Mouse (Mus musculus): Measurements from ENCODE around the gene Lin7b. TPM values are rescaled to one million over a fixed set of nuclear protein-coding genes. Genes with fewer than 3 reads are reported as not detected.

Lin7b gene
- 0.94 TPM for polyA plus RNA-seq (2012; fragmentation: generic; extraction: Trizol)
- long read RNA-seq, experiment 1, result 0 reads
- long read RNA-seq, experiment 2, result 0 reads

DNA sequence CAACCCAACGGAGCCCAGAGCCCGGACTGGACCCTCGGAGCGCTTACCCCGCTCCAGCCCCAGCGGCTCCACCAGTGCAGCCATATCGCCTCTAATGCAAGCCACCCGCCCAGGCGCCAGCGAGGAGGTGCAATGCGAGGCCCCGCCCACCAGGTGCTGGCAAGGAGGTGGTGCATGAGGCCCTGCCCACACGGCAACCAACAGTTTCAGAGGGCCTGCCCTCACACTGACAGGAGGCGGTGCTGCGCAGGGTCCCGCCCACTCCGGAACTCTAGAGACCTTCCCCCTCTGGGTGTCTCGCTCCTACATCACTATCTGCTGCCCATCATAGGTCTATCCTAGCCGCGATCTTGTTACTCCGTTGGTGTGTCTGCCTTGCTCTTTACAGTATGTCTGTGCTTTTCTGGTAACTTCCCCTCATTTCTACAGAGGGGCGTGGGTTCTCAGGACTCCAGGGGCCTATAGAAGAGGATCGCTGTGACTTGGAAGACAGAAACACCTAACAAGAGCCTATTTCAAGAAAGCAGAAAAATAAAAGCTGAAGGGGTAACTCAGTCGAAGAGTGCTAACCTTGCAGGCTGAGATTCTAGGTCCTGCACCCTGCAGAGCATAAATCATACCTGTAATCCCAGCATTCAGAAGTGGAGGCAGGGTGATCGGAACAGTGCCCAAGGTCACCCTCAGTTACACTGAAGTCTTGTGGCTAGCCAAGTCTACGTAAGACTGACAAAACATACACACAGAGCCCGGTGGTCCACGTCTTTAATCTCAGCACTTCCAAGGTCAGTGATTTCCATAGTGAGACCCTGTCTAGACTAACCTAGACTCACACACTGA lies at the start of gene Lin7b:
Lin7b (minus strand) TSS at position 109 of the 837 bp plus-strand sequence.
- Histone ChIP-seq H3K79me3 (ENCODE audit: low read depth) (no peaks in the 10 kb centered on the region), H3K27me3 (ENCODE audit: control insufficient read depth, insufficient read depth, insufficient read length) (no peaks in the 10 kb centered on the region), H3K36me3 (ENCODE audit: control insufficient read depth, insufficient read depth) (peaks cover 25% of the 10 kb centered on the region), H3ac (ENCODE audit: control insufficient read depth, insufficient read length, low read depth) (no peak within 1 kb of the TSS), H3K79me2 (ENCODE audit: control insufficient read depth, insufficient read depth) (no peaks in the 10 kb centered on the region), H3K4me3 (ENCODE audit: insufficient read depth, poor library complexity, severe bottlenecking) (no peak within 1 kb of the TSS)
- TF ChIP-seq MYOD1 (IDR thresholded peaks at IDR 0.05; ENCODE audit: control insufficient read depth, insufficient read length, low read depth), result no peak
- no peak for TF ChIP-seq CEBPB (IDR thresholded peaks at IDR 0.05; ENCODE audit: low read depth)
- TF ChIP-seq CTCF (IDR thresholded peaks at IDR 0.05; ENCODE audit: control insufficient read depth, insufficient read depth, insufficient read length), result no peak
- no peak for TF ChIP-seq USF1 (IDR thresholded peaks at IDR 0.05; ENCODE audit: low read depth)
- no peak for TF ChIP-seq MYOG (IDR thresholded peaks at IDR 0.05; ENCODE audit: control insufficient read depth, extremely low read depth, insufficient read length)
- TF ChIP-seq FOSL1 (IDR thresholded peaks at IDR 0.05; ENCODE audit: insufficient read depth, low read length, poor library complexity, severe bottlenecking), result no peak
- TF ChIP-seq MAX (IDR thresholded peaks at IDR 0.05), result no peak

GRCm38 (mm10) chr7:45417962-45418492 lies 47.6 kb upstream of the Lin7b start:
- no peak overlapping the region for H3ac ChIP-seq (ENCODE audit: control insufficient read depth, insufficient read length, low read depth)
- H3K79me2 ChIP-seq (ENCODE audit: control insufficient read depth, insufficient read depth), result no peaks in the 10 kb centered on the region
- TF ChIP-seq FOSL1 (IDR thresholded peaks at IDR 0.05; ENCODE audit: insufficient read depth, low read length, poor library complexity, severe bottlenecking), result no peak
- TF ChIP-seq USF1 (IDR thresholded peaks at IDR 0.05; ENCODE audit: low read depth), result no peak
- TF ChIP-seq MYOG (IDR thresholded peaks at IDR 0.05; ENCODE audit: control insufficient read depth, extremely low read depth, insufficient read length), result no peak
- no peak for TF ChIP-seq CEBPB (IDR thresholded peaks at IDR 0.05; ENCODE audit: low read depth)
- H3K4me3 ChIP-seq (ENCODE audit: insufficient read depth, poor library complexity, severe bottlenecking), result no peak overlapping the region
- H3K27me3 ChIP-seq (ENCODE audit: control insufficient read depth, insufficient read depth, insufficient read length), result peaks cover 12% of the 10 kb centered on the region
- peaks cover 10% of the 10 kb centered on the region for H3K36me3 ChIP-seq (ENCODE audit: control insufficient read depth, insufficient read depth)
- H3K79me3 ChIP-seq (ENCODE audit: low read depth), result no peaks in the 10 kb centered on the region

DNA sequence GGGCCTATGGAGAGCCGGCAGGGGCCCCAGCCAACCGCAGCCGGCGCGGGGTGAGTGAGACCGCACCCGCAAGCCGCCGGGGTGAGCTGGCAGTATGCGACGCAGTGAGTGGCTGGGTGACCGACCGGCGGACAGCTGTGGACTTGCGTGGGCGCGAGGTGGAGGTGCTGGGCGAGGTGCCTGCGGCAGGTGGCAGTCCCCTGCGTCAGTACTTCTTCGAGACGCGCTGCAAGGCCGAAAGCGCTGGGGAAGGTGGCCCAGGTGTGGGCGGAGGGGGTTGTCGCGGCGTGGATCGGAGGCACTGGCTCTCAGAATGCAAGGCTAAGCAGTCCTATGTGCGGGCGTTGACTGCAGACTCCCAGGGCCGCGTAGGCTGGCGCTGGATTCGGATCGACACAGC lies 45.3 kb upstream of the Lin7b start:
- Histone ChIP-seq H3K79me3 (ENCODE audit: low read depth) (no peaks in the 10 kb centered on the region), H3ac (ENCODE audit: control insufficient read depth, insufficient read length, low read depth) (no peak overlapping the region), H3K79me2 (ENCODE audit: control insufficient read depth, insufficient read depth) (no peaks in the 10 kb centered on the region), H3K36me3 (ENCODE audit: control insufficient read depth, insufficient read depth) (peaks cover 4% of the 10 kb centered on the region), H3K4me3 (ENCODE audit: insufficient read depth, poor library complexity, severe bottlenecking) (no peak overlapping the region), H3K27me3 (ENCODE audit: control insufficient read depth, insufficient read depth, insufficient read length) (peaks cover 12% of the 10 kb centered on the region)
- no peak for TF ChIP-seq USF1 (IDR thresholded peaks at IDR 0.05; ENCODE audit: low read depth)
- TF ChIP-seq MYOD1 (IDR thresholded peaks at IDR 0.05; ENCODE audit: control insufficient read depth, insufficient read length, low read depth), result peak; percentile 52
- TF ChIP-seq MYOG (IDR thresholded peaks at IDR 0.05; ENCODE audit: control insufficient read depth, extremely low read depth, insufficient read length), result no peak
- no peak for TF ChIP-seq CEBPB (IDR thresholded peaks at IDR 0.05; ENCODE audit: low read depth)
- TF ChIP-seq FOSL1 (IDR thresholded peaks at IDR 0.05; ENCODE audit: insufficient read depth, low read length, poor library complexity, severe bottlenecking), result no peak
- no peak for TF ChIP-seq MAX (IDR thresholded peaks at IDR 0.05)
- TF ChIP-seq CTCF (IDR thresholded peaks at IDR 0.05; ENCODE audit: control insufficient read depth, insufficient read depth, insufficient read length), result no peak

DNA sequence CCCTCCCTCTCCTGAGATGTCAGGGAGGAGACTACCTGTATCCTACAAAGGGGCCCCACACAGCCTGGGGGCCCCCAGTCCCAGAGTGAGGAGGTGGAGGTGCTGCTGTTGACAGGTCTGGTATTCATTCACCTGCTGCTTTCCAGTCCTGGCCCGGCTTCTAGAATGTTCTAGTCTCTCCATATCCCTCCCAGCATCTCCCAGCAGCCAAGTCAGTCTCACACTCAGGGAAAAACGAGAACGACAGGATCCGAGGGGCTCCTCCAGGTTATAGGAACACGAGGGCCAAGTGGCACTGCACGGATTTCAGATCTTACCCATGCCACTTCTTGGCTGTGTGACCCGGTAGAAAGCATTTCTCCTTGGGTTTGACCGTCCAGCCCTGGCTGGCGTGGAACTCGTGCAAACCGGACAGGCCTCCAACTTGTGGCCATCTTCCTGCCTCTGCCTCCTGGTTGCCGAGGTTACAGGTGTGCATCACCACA lies 44.4 kb upstream of the Lin7b start:
- TF ChIP-seq MYOG (IDR thresholded peaks at IDR 0.05; ENCODE audit: control insufficient read depth, extremely low read depth, insufficient read length) (no peak), MYOD1 (IDR thresholded peaks at IDR 0.05; ENCODE audit: control insufficient read depth, insufficient read length, low read depth) (no peak), USF1 (IDR thresholded peaks at IDR 0.05; ENCODE audit: low read depth) (no peak), MAX (IDR thresholded peaks at IDR 0.05) (no peak), CTCF (IDR thresholded peaks at IDR 0.05; ENCODE audit: control insufficient read depth, insufficient read depth, insufficient read length) (no peak), CEBPB (IDR thresholded peaks at IDR 0.05; ENCODE audit: low read depth) (no peak), FOSL1 (IDR thresholded peaks at IDR 0.05; ENCODE audit: insufficient read depth, low read length, poor library complexity, severe bottlenecking) (no peak)
- Histone ChIP-seq H3ac (ENCODE audit: control insufficient read depth, insufficient read length, low read depth) (no peak overlapping the region), H3K27me3 (ENCODE audit: control insufficient read depth, insufficient read depth, insufficient read length) (peaks cover 12% of the 10 kb centered on the region), H3K79me2 (ENCODE audit: control insufficient read depth, insufficient read depth) (no peaks in the 10 kb centered on the region), H3K79me3 (ENCODE audit: low read depth) (no peaks in the 10 kb centered on the region), H3K4me3 (ENCODE audit: insufficient read depth, poor library complexity, severe bottlenecking) (no peak overlapping the region), H3K36me3 (ENCODE audit: control insufficient read depth, insufficient read depth) (no peaks in the 10 kb centered on the region)

- no peaks in the 10 kb centered on the region for H3K79me3 ChIP-seq (ENCODE audit: low read depth)
- peak overlapping the region; percentile 23 for H3K4me3 ChIP-seq (ENCODE audit: insufficient read depth, poor library complexity, severe bottlenecking)
- H3K79me2 ChIP-seq (ENCODE audit: control insufficient read depth, insufficient read depth), result no peaks in the 10 kb centered on the region
- H3K27me3 ChIP-seq (ENCODE audit: control insufficient read depth, insufficient read depth, insufficient read length), result peaks cover 17% of the 10 kb centered on the region
- H3K36me3 ChIP-seq (ENCODE audit: control insufficient read depth, insufficient read depth), result no peaks in the 10 kb centered on the region
- TF ChIP-seq MYOG (IDR thresholded peaks at IDR 0.05; ENCODE audit: control insufficient read depth, extremely low read depth, insufficient read length) (no peak), FOSL1 (IDR thresholded peaks at IDR 0.05; ENCODE audit: insufficient read depth, low read length, poor library complexity, severe bottlenecking) (no peak), USF1 (IDR thresholded peaks at IDR 0.05; ENCODE audit: low read depth) (no peak)
- H3ac ChIP-seq (ENCODE audit: control insufficient read depth, insufficient read length, low read depth), result no peak overlapping the region
Observed at GRCm38 (mm10) chr7:45413864-45414739, 43.7 kb upstream of the Lin7b start.

Measured in C2C12 (cell line).